Mouse (Mus musculus): ENCODE data around the gene Pgm1. TPM values are rescaled to one million over a fixed set of nuclear protein-coding genes. Genes with fewer than 3 reads are reported as not detected.

The Pgm1 gene
- polyA plus RNA-seq, 1 experiment from 2014 or later, result 52.9 TPM

GRCm38 (mm10) chr4:99930518-99931239 lies 1.5 kb downstream of the Pgm1 start:
- DNase-seq, result peak; percentile 33
- no peak for TF ChIP-seq CTCF (IDR thresholded peaks at IDR 0.05; ENCODE audit: low read depth)
- peak overlapping the region; percentile 92 for H3K4me2 ChIP-seq

GRCm38 (mm10) chr4:99931240-99931580 lies 2.0 kb downstream of the Pgm1 start:
- Histone ChIP-seq H3K9me3 (ENCODE audit: low read depth, low read length) (no peaks in the 10 kb centered on the region), H3K36me3 (ENCODE audit: insufficient read depth) (no peaks in the 10 kb centered on the region), H3K4me1 (ENCODE audit: insufficient read depth) (peaks cover 7% of the 10 kb centered on the region), H3K4me3 (ENCODE audit: low read depth, low read length) (no peak overlapping the region), H3K27ac (ENCODE audit: low read depth) (0 out of 2 replicates have a peak overlapping the region, but pooled peaks have one; percentile 31), H3K9ac (no peak overlapping the region), H3K27me3 (ENCODE audit: insufficient read depth, low read length) (no peaks in the 10 kb centered on the region), H3K4me2 (peak overlapping the region; percentile 92)
- ATAC-seq (ENCODE audit: insufficient read depth), result no peak
- no peak for TF ChIP-seq CTCF (IDR thresholded peaks at IDR 0.05; ENCODE audit: low read depth)
- DNase-seq, result no peak
- 71% methylated on average over 11 of the region's 11 CpGs for WGBS

More at GRCm38 (mm10) chr4:99930518-99931239, 1.5 kb downstream of the Pgm1 start:
- 34% methylated on average over 10 of the region's 10 CpGs for WGBS
- no peaks in the 10 kb centered on the region for H3K9me3 ChIP-seq (ENCODE audit: low read depth, low read length)
- H3K27me3 ChIP-seq (ENCODE audit: insufficient read depth, low read length), result no peaks in the 10 kb centered on the region
- H3K4me1 ChIP-seq (ENCODE audit: insufficient read depth), result peaks cover 7% of the 10 kb centered on the region
- H3K36me3 ChIP-seq (ENCODE audit: insufficient read depth), result no peaks in the 10 kb centered on the region
- H3K9ac ChIP-seq, result 0 out of 2 replicates have a peak overlapping the region, but pooled peaks have one; percentile 5
- ATAC-seq (ENCODE audit: insufficient read depth), result no peak
- H3K27ac ChIP-seq (ENCODE audit: low read depth), result peak overlapping the region; percentile 31; the same call in 1 of the 2 replicates
- H3K4me3 ChIP-seq (ENCODE audit: low read depth, low read length), result peak overlapping the region; percentile 66

- H3K9ac ChIP-seq, result no peak overlapping the region
- peaks cover 7% of the 10 kb centered on the region for H3K4me1 ChIP-seq (ENCODE audit: insufficient read depth)
- WGBS, result 82% methylated on average over 4 of the region's 4 CpGs
- ATAC-seq (ENCODE audit: insufficient read depth) (no peak), DNase-seq (no peak)
- H3K9me3 ChIP-seq (ENCODE audit: low read depth, low read length), result no peaks in the 10 kb centered on the region
- TF ChIP-seq CTCF (IDR thresholded peaks at IDR 0.05; ENCODE audit: low read depth), result no peak
- H3K4me2 ChIP-seq, result no peak overlapping the region
- H3K4me3 ChIP-seq (ENCODE audit: low read depth, low read length), result no peak overlapping the region
- H3K27me3 ChIP-seq (ENCODE audit: insufficient read depth, low read length), result no peaks in the 10 kb centered on the region
- H3K27ac ChIP-seq (ENCODE audit: low read depth), result no peak overlapping the region
- no peaks in the 10 kb centered on the region for H3K36me3 ChIP-seq (ENCODE audit: insufficient read depth)
These were observed 2.6 kb downstream of the Pgm1 start for GRCm38 (mm10) chr4:99931807-99932206.

- H3K9ac ChIP-seq, result no peak overlapping the region
- H3K4me1 ChIP-seq (ENCODE audit: insufficient read depth), result peaks cover 11% of the 10 kb centered on the region
- H3K4me2 ChIP-seq, result no peak overlapping the region
- H3K9me3 ChIP-seq (ENCODE audit: low read depth, low read length), result no peaks in the 10 kb centered on the region
- H3K27me3 ChIP-seq (ENCODE audit: insufficient read depth, low read length), result no peaks in the 10 kb centered on the region
- no peak for TF ChIP-seq CTCF (IDR thresholded peaks at IDR 0.05; ENCODE audit: low read depth)
- ATAC-seq (ENCODE audit: insufficient read depth), result no peak
- no peak overlapping the region for H3K4me3 ChIP-seq (ENCODE audit: low read depth, low read length)
- H3K36me3 ChIP-seq (ENCODE audit: insufficient read depth), result no peaks in the 10 kb centered on the region
- DNase-seq, result peak; percentile 19
- WGBS, result 83% methylated on average over 7 of the region's 7 CpGs
- H3K27ac ChIP-seq (ENCODE audit: low read depth), result no peak overlapping the region
These were observed 5.6 kb downstream of the Pgm1 start for GRCm38 (mm10) chr4:99934859-99935258.

GRCm38 (mm10) chr4:99936278-99936677 lies 7.1 kb downstream of the Pgm1 start:
- no peak for TF ChIP-seq CTCF (IDR thresholded peaks at IDR 0.05; ENCODE audit: low read depth)
- no peaks in the 10 kb centered on the region for H3K9me3 ChIP-seq (ENCODE audit: low read depth, low read length)
- no peak overlapping the region for H3K4me2 ChIP-seq
- no peak overlapping the region for H3K27ac ChIP-seq (ENCODE audit: low read depth)
- WGBS, result 91% methylated on average over 5 of the region's 5 CpGs
- H3K4me1 ChIP-seq (ENCODE audit: insufficient read depth), result peaks cover 8% of the 10 kb centered on the region; the same call in 1 of the 2 replicates
- H3K4me3 ChIP-seq (ENCODE audit: low read depth, low read length), result no peak overlapping the region
- H3K9ac ChIP-seq, result no peak overlapping the region
- DNase-seq (no peak), ATAC-seq (ENCODE audit: insufficient read depth) (no peak)
- no peaks in the 10 kb centered on the region for H3K36me3 ChIP-seq (ENCODE audit: insufficient read depth)
- no peaks in the 10 kb centered on the region for H3K27me3 ChIP-seq (ENCODE audit: insufficient read depth, low read length)

- Histone ChIP-seq H3K9me3 (ENCODE audit: low read depth, low read length) (no peaks in the 10 kb centered on the region), H3K4me3 (ENCODE audit: low read depth, low read length) (no peak overlapping the region), H3K4me2 (no peak overlapping the region), H3K27ac (ENCODE audit: low read depth) (no peak overlapping the region), H3K9ac (no peak overlapping the region), H3K27me3 (ENCODE audit: insufficient read depth, low read length) (no peaks in the 10 kb centered on the region), H3K36me3 (ENCODE audit: insufficient read depth) (no peaks in the 10 kb centered on the region), H3K4me1 (ENCODE audit: insufficient read depth) (peaks cover 8% of the 10 kb centered on the region; the same call in 1 of the 2 replicates)
- peak; percentile 72 for DNase-seq
- no peak for TF ChIP-seq CTCF (IDR thresholded peaks at IDR 0.05; ENCODE audit: low read depth)
- WGBS, result 27% methylated on average over 16 of the region's 16 CpGs
- ATAC-seq (ENCODE audit: insufficient read depth), result peak; percentile 67
These were observed 10.7 kb downstream of the Pgm1 start for GRCm38 (mm10) chr4:99939711-99940505.

All from lung, embryonic 14.5 days (tissue).